Mouse (Mus musculus): Measurements from ENCODE around the gene Adssl1. TPM values are rescaled to one million over a fixed set of nuclear protein-coding genes. Genes with fewer than 3 reads are reported as not detected.

Adssl1 gene
- total and polyA plus RNA-seq, 3 experiments, result 10.2 to 29.4 (median 10.7) TPM

DNA sequence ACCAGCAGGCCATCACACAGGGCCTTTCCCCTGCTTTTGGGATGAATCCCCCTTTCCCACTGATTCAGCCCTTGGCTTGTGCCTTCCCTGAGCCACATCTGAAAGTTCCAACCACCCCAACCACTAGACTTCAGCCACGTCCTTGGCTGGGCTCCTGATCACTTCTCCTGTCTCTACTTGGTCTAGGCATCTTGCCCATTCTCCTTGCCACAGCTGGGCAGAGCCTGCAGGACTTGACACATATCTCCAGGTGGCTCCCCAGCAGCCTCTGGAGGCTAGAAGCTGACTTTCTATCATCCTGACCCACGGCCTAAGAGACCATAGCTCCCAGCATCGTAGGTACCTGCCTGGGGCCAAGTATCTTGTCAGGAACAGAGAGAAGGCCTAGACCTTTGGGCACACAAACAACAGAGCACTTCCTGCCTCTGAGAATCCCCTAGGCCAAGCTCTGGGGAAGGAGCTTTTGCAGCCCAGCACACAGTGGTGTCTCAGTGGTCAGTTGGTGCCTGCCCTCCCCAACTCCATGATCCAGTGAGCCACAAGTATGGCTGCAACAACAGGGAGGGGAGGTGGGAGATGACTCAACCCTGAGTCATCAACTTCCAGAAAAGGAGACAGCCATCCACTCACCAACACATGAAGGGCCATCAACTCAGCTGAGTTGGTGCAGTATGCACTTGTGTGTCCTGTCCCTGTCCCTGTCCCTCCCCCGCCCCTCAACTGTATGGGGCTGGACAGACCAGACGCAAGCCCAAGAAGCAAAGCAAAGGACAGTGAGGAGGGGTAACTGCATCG, 41.4 kb upstream of the Adssl1 start:
- peaks cover 11 to 53% of the 10 kb centered on the region in 2 experiments for H3K4me1 ChIP-seq (ENCODE audit: control insufficient read depth in 1 of 2, insufficient read depth in 2 of 2)
- DNase-seq (ENCODE audit: extremely low read depth), result no peak
- in situ Hi-C loops (cut with MboI; ENCODE audit: low pct_ligation_motif_present, low pct_unique_long_range_greater_than_20kb, low sequenced_read_pairs), result no loop called here

DNA sequence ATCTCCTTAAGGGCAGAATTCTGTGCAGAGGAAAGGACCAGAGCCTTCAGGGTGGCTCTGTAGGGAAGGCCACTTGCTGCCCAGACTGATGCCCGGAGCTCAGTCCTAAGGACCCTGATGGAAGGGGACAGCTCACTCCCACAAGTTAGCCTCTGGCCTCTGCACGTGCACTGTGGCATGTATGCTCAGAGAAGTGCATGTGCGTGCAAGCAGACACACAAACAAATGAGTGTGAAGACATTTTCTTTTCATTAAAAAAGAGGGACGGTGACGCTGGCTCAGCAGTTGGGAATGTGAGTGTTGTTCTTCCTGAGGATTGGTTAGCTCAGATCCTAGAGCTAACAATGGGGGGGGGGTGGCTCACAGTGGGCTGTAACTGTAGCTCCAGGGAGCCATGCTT, 40.4 kb upstream of the Adssl1 start:
- TF ChIP-seq GABPA (IDR thresholded peaks at IDR 0.05; ENCODE audit: insufficient replicate concordance, low read depth, low read length), result no peak
- no peak for TF ChIP-seq CHD1 (IDR thresholded peaks at IDR 0.05; ENCODE audit: low read depth, low read length)
- TF ChIP-seq ZMIZ1 (IDR thresholded peaks at IDR 0.05; ENCODE audit: low read depth, low read length), result no peak
- TF ChIP-seq MAX (IDR thresholded peaks at IDR 0.05; ENCODE audit: low read length), result no peak
- no peak for TF ChIP-seq UBTF (IDR thresholded peaks at IDR 0.05; ENCODE audit: low read depth, low read length)
- no peak for TF ChIP-seq ETS1 (conservative IDR thresholded peaks at IDR 0.05; ENCODE audit: low read depth, low read length)
- TF ChIP-seq E2F4 (IDR thresholded peaks at IDR 0.05; ENCODE audit: insufficient replicate concordance, low read depth, low read length), result no peak
- H3K36me3 ChIP-seq (replicated peaks in 1 of 2; ENCODE audit: control insufficient read depth in 1 of 2, insufficient read depth in 1 of 2, low read length in 1 of 2), result no peaks in the 10 kb centered on the region
- no peak overlapping the region for H3K4me2 ChIP-seq (ENCODE audit: insufficient read depth, low read depth, poor library complexity, severe bottlenecking)
- H3K9ac ChIP-seq (ENCODE audit: insufficient read depth, low read depth), result no peak overlapping the region
- no peak overlapping the region for H3K4me3 ChIP-seq (replicated peaks in 1 of 3; ENCODE audit: low read depth in 2 of 3, low read length in 2 of 3, poor library complexity in 1 of 3)
- H3K27me3 ChIP-seq (replicated peaks), result no peaks in the 10 kb centered on the region
- no peak for DNase-seq (ENCODE audit: extremely low read depth)
- no peaks in the 10 kb centered on the region for H3K79me2 ChIP-seq (replicated peaks; ENCODE audit: control insufficient read depth, extremely low read depth, insufficient read depth, poor library complexity, severe bottlenecking)
- no peak overlapping the region for H3K27ac ChIP-seq (ENCODE audit: insufficient read depth, low read depth)
- dilution Hi-C loops (cut with MboI; ENCODE audit: extremely low pct_ligation_motif_present, extremely low pct_unique_long_range_greater_than_20kb, low sequenced_read_pairs) (no loop called here), in situ Hi-C loops (cut with MboI; ENCODE audit: low pct_ligation_motif_present, low pct_unique_long_range_greater_than_20kb, low sequenced_read_pairs) (no loop called here)
- peaks cover 11 to 58% of the 10 kb centered on the region in 2 experiments for H3K4me1 ChIP-seq (ENCODE audit: control insufficient read depth in 1 of 2, insufficient read depth in 2 of 2)
- no peaks in the 10 kb centered on the region for H3K9me3 ChIP-seq (replicated peaks; ENCODE audit: low read length)

More for the DNA sequence above, 41.4 kb upstream of the Adssl1 start:
- Histone ChIP-seq H3K27ac (ENCODE audit: insufficient read depth, low read depth) (no peak overlapping the region), H3K4me2 (ENCODE audit: insufficient read depth, low read depth, poor library complexity, severe bottlenecking) (no peak overlapping the region), H3K4me3 (replicated peaks in 1 of 3; ENCODE audit: low read depth in 2 of 3, low read length in 2 of 3, poor library complexity in 1 of 3) (no peak overlapping the region), H3K36me3 (replicated peaks in 1 of 2; ENCODE audit: control insufficient read depth in 1 of 2, insufficient read depth in 1 of 2, low read length in 1 of 2) (no peaks in the 10 kb centered on the region), H3K9me3 (replicated peaks; ENCODE audit: low read length) (no peaks in the 10 kb centered on the region), H3K9ac (ENCODE audit: insufficient read depth, low read depth) (no peak overlapping the region), H3K79me2 (replicated peaks; ENCODE audit: control insufficient read depth, extremely low read depth, insufficient read depth, poor library complexity, severe bottlenecking) (no peaks in the 10 kb centered on the region), H3K27me3 (replicated peaks) (no peaks in the 10 kb centered on the region)
- TF ChIP-seq MAZ (IDR thresholded peaks at IDR 0.05; ENCODE audit: low read depth, low read length) (no peak), UBTF (IDR thresholded peaks at IDR 0.05; ENCODE audit: low read depth, low read length) (no peak), IRF4 (IDR thresholded peaks at IDR 0.05; ENCODE audit: low read depth, low read length) (no peak), EP300 (IDR thresholded peaks at IDR 0.05; ENCODE audit: low read length) (no peak), POLR2AphosphoS2 (IDR thresholded peaks at IDR 0.05; ENCODE audit: low read depth, low read length) (no peak), POLR2A (IDR thresholded peaks at IDR 0.05; ENCODE audit: low read depth, low read length) (no peak), ZKSCAN1 (IDR thresholded peaks at IDR 0.05; ENCODE audit: borderline replicate concordance, low read depth, low read length) (no peak), ELF1 (IDR thresholded peaks at IDR 0.05; ENCODE audit: low read depth, low read length) (no peak), RAD21 (IDR thresholded peaks at IDR 0.05; ENCODE audit: low read depth, low read length) (no peak), JUN (IDR thresholded peaks at IDR 0.05; ENCODE audit: insufficient read depth, low read depth, low read length) (no peak), NRF1 (IDR thresholded peaks at IDR 0.05; ENCODE audit: low read depth, low read length) (no peak), KAT2A (IDR thresholded peaks at IDR 0.05; ENCODE audit: insufficient replicate concordance, low read length) (no peak), ZC3H11A (IDR thresholded peaks at IDR 0.05; ENCODE audit: low read depth, low read length) (no peak), MEF2A (IDR thresholded peaks at IDR 0.05; ENCODE audit: borderline replicate concordance, low read depth, low read length) (no peak)
- dilution Hi-C loops (cut with MboI; ENCODE audit: extremely low pct_ligation_motif_present, extremely low pct_unique_long_range_greater_than_20kb, low sequenced_read_pairs), result no loop called here
